Mouse (Mus musculus) cerebellum, adult 2 months (tissue): ENCODE measurements around the gene Mme.

ENCODE experiments used
- CTCF ChIP-seq: fragments of 200-500 bp; IDR thresholded peaks from 2 replicates; pipeline ENCODE4 v1.5.1; 2011; ENCODE audit warnings: low read depth, mild to moderate bottlenecking, control low read depth, low read length, moderate library complexity, borderline replicate concordance; ENCODE audit not compliant: insufficient read depth
- POLR2A ChIP-seq: fragments of 200-500 bp; IDR thresholded peaks from 2 replicates; pipeline ENCODE4 v1.6.1; 2011; ENCODE audit warnings: low read length, control low read depth, borderline replicate concordance; ENCODE audit not compliant: insufficient read depth

- TF ChIP-seq CTCF (no peak), POLR2A (no peak)
These were observed 169.7 kb downstream of the Mme start for GRCm38 (mm10) chr3:63411006-63411405.
